In genomic region chr13:31705406-31705805, GRCm38 (mm10) we compare ENCODE assay signal across 12 mouse cellular contexts.
DNase-seq lines count a peak whose midpoint lies in the region; ATAC-seq and TF ChIP-seq lines count a peak whose summit lies in the region.
"Had no signal": no experiment of that assay in that cellular context is flagged by ENCODE, and none has a peak within 500 bp of the region (broad histone marks: within the 10 kb centered on the region; RNA-seq: fewer than 3 reads in every experiment).

No protein-coding gene starts in this region.

- no peak overlapping the region for H3K27ac ChIP-seq in intestine, postnatal 0 days (ENCODE audit: low read depth, low read length)
- H3K27ac ChIP-seq in intestine, embryonic 16.5 days (ENCODE audit: low read length), result no peak overlapping the region
- H3K27ac ChIP-seq: limb, embryonic 12.5 days had no signal

- peak; percentile 49 for TF ChIP-seq CTCF in intestine, postnatal 0 days (IDR thresholded peaks at IDR 0.05; ENCODE audit: low read depth)

- H3K27me3 ChIP-seq in intestine, postnatal 0 days (replicated peaks; ENCODE audit: control insufficient read depth, insufficient read depth, low read length), result no peaks in the 10 kb centered on the region
- no peaks in the 10 kb centered on the region for H3K27me3 ChIP-seq in intestine, embryonic 16.5 days (replicated peaks; ENCODE audit: control insufficient read depth, insufficient read depth, low read length)
- H3K27me3 ChIP-seq: heart, embryonic 13.5 days had no signal

- ATAC-seq in intestine, postnatal 0 days, result no peak
- ATAC-seq in intestine, embryonic 16.5 days, result no peak
- ATAC-seq: forebrain, postnatal 0 days had no signal

- H3K9me3 ChIP-seq in intestine, postnatal 0 days (ENCODE audit: control insufficient read depth), result no peaks in the 10 kb centered on the region
- H3K9me3 ChIP-seq in intestine, embryonic 16.5 days (ENCODE audit: control insufficient read depth, low read length), result no peaks in the 10 kb centered on the region
- H3K9me3 ChIP-seq: heart, embryonic 13.5 days; limb, embryonic 12.5 days had no signal

- H3K4me2 ChIP-seq in intestine, postnatal 0 days (replicated peaks; ENCODE audit: low read depth), result no peak overlapping the region
- no peak overlapping the region for H3K4me2 ChIP-seq in intestine, embryonic 16.5 days (ENCODE audit: low read depth, low read length)
- H3K4me2 ChIP-seq: heart, embryonic 13.5 days; limb, embryonic 12.5 days had no signal

- H3K4me1 ChIP-seq in intestine, postnatal 0 days (replicated peaks; ENCODE audit: control insufficient read depth, insufficient read depth, low read length), result no peaks in the 10 kb centered on the region
- no peaks in the 10 kb centered on the region for H3K4me1 ChIP-seq in intestine, embryonic 16.5 days (ENCODE audit: control insufficient read depth, insufficient read depth, low read length)
- H3K4me1 ChIP-seq: heart, embryonic 13.5 days had no signal

- whole genome bisulfite sequencing in intestine, postnatal 0 days, result 74% methylated on average over 2 of the region's 2 CpGs
- WGBS in intestine, embryonic 16.5 days, result 69% methylated on average over 2 of the region's 2 CpGs

- DNase-seq in 416B (ENCODE audit: low read depth) (peak; percentile 32), R1 (ENCODE audit: low read depth, low spot score) (peak; percentile 27)
- peak; percentile 39 for DNase-seq in forelimb bud, embryonic 11.5 days (ENCODE audit: low read depth, low spot score)
- no peak for DNase-seq in adrenal gland, postnatal 14 days
- DNase-seq in cerebellum, postnatal 25 days, result no peak
- no peak for DNase-seq in spleen, postnatal 10 days (ENCODE audit: low spot score in 2 of 2)
- DNase-seq: forebrain, postnatal 0 days; right cerebral cortex, postnatal 25 days had no signal

- H3K36me3 ChIP-seq in intestine, postnatal 0 days (ENCODE audit: control insufficient read depth, insufficient read depth), result no peaks in the 10 kb centered on the region
- no peaks in the 10 kb centered on the region for H3K36me3 ChIP-seq in intestine, embryonic 16.5 days (ENCODE audit: control insufficient read depth, insufficient read depth, low read length)
- H3K36me3 ChIP-seq: heart, embryonic 13.5 days; limb, embryonic 12.5 days had no signal

- H3K9ac ChIP-seq in intestine, postnatal 0 days (ENCODE audit: low read depth, low read length), result no peak overlapping the region
- no peak overlapping the region for H3K9ac ChIP-seq in intestine, embryonic 16.5 days (ENCODE audit: low read depth, low read length)
- H3K9ac ChIP-seq: forebrain, postnatal 0 days; heart, embryonic 13.5 days; limb, embryonic 12.5 days had no signal

- no peak overlapping the region for H3K4me3 ChIP-seq in intestine, postnatal 0 days (ENCODE audit: low read depth, low read length)
- H3K4me3 ChIP-seq in intestine, embryonic 16.5 days (ENCODE audit: low read length), result no peak overlapping the region
- H3K4me3 ChIP-seq: heart, embryonic 13.5 days; limb, embryonic 12.5 days had no signal

Comparison
In these comparisons a context has a peak if more than half of its experiments do, and no peak if none do; other contexts are left out.
1. DNase-seq: peak in 416B (single experiment), R1 (single experiment) and forelimb bud, embryonic 11.5 days (single experiment); none in adrenal gland, postnatal 14 days (single experiment), cerebellum, postnatal 25 days (0 of 2) and spleen, postnatal 10 days (0 of 2).